Mouse (Mus musculus) limb, embryonic 11.5 days (tissue): ENCODE measurements around the gene Spsb4. TPM values are rescaled to one million over a fixed set of nuclear protein-coding genes. Genes with fewer than 3 reads are reported as not detected.

ENCODE experiments used
- ATAC-seq: fragments of 200-750 bp; cut with Nextera tagmentation; 2 replicates; pipeline ENCODE4 v1.8.0; 2017; ENCODE audit warnings: low read depth; ENCODE audit not compliant: insufficient number of reproducible peaks, low FRiP score, low TSS enrichment
- DNase-seq: peaks from one replicate; pipeline ENCODE4 v3.0.0-alpha.2; 2015; ENCODE audit warnings: low spot score
- H3K27ac ChIP-seq: fragments of 300-500 bp; sonication (generic); replicated peaks from 2 replicates; pipeline ENCODE4 v1.5.1; 2014; ENCODE audit warnings: low read depth, mild to moderate bottlenecking, low read length
- H3K27me3 ChIP-seq: fragments of 300-500 bp; sonication (generic); 2 replicates; pipeline ENCODE4 v1.6.1; 2014; ENCODE audit warnings: mild to moderate bottlenecking, low read length, mixed read lengths; ENCODE audit not compliant: control insufficient read depth, insufficient read depth
- H3K36me3 ChIP-seq: fragments of 300-500 bp; sonication (generic); 2 replicates; pipeline ENCODE4 v1.6.1; 2014; ENCODE audit warnings: mild to moderate bottlenecking, low read length, moderate library complexity, mixed read lengths; ENCODE audit not compliant: control insufficient read depth, insufficient read depth
- H3K4me1 ChIP-seq: fragments of 300-500 bp; sonication (generic); 2 replicates; pipeline ENCODE4 v1.6.1; 2014; ENCODE audit warnings: low read length, mixed read lengths; ENCODE audit not compliant: control insufficient read depth, insufficient read depth
- H3K4me2 ChIP-seq: fragments of 300-500 bp; sonication (generic); 2 replicates; pipeline ENCODE4 v1.6.1; 2014; ENCODE audit warnings: low read depth, mild to moderate bottlenecking, moderate library complexity; ENCODE audit not compliant: severe bottlenecking
- H3K4me3 ChIP-seq: fragments of 300-500 bp; sonication (generic); 2 replicates; pipeline ENCODE4 v1.5.1; 2014; ENCODE audit warnings: low read depth, low read length
- H3K9ac ChIP-seq: fragments of 300-500 bp; sonication (generic); 2 replicates; pipeline ENCODE4 v1.6.1; 2014; ENCODE audit warnings: mild to moderate bottlenecking, low read length
- H3K9me3 ChIP-seq: fragments of 300-500 bp; sonication (generic); 2 replicates; pipeline ENCODE4 v1.6.1; 2016; ENCODE audit warnings: low read length; ENCODE audit not compliant: control insufficient read depth
- WGBS: fragments of 180-500 bp; shearing (Covaris S2); extraction: QIAGEN DNeasy Blood & Tissue Kit; methylation state at CpG from one replicate; pipeline ENCODE4 v1.1.7; 2014; 5-methylcytosine and 5-hydroxymethylcytosine counted together
- polyA plus RNA-seq: library from polyadenylated mRNA; unstranded; fragments of >200 nt; fragmentation: Nextera tagmentation; extraction: Ambion mirVana; gene quantifications from 2 replicates; pipeline ENCODE4 v1.2.1, GENCODE M21; 2014

The Spsb4 gene
- polyA plus RNA-seq, 1 experiment from 2014 or later, result 44.5 TPM

DNA sequence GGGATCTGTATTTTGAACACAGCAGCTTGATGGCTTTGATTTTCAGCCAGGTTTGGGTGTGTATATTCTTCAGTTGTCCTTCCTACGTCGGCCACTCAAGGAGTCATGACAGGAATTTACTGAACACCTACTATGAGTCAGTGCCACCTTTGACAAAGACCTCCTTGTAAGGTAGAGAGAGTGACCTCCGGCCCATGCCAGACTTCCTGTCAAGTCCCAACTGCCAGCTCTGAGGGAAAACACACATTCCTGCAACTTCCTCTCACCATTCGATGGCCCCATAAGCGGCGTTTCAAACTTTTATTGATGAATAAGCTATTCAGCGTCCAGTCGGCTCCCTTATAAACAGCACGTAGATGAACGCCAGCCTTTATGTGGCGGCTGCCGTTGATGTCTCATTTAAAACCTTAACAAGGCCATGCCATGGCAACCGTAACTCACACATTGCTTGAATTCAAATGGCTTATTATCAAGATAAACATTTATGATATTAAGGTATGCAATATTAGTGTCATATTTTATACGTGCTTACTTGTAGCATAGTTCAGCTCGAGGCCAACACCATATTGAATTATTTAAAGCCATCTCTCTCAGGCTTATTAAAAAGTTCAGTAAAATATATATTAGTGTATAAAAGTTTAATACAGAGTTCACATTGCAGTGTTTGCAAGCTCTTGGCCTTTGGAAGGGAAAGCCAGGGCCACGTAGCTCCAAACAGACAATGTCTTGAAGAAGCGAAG is 94.9 kb downstream of the Spsb4 start:
- no peak for DNase-seq
- H3K27ac ChIP-seq, result no peak overlapping the region
- no peaks in the 10 kb centered on the region for H3K36me3 ChIP-seq
- no peaks in the 10 kb centered on the region for H3K9me3 ChIP-seq
- WGBS, result 76% methylated on average over 17 of the region's 17 CpGs
- no peak overlapping the region for H3K9ac ChIP-seq
- H3K4me1 ChIP-seq, result peaks cover 2% of the 10 kb centered on the region; the same call in 1 of the 2 replicates
- ATAC-seq, result peak; percentile 60
- no peaks in the 10 kb centered on the region for H3K27me3 ChIP-seq
- H3K4me2 ChIP-seq, result no peak overlapping the region
- H3K4me3 ChIP-seq, result no peak overlapping the region

DNA sequence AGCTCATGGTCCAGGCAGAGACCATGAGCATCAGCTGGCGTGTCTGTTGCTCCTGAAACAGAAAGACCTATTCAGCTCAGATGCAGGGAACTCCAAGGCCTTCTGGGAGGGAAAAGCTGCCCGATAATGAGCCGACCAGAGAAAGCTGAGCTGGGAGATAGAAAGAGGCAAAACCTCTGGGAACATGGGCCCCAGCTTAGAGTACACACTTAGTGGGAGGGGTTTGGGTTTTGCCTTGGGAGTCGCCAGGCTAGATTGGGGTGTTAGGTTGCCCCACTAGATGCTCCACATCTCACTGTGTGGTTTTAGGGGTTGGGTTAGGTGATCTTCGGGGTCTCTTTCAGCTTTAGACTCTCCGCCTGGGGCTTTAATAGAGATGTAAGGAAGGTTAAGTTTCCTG is 95.5 kb downstream of the Spsb4 start:
- 82% methylated on average over 6 of the region's 6 CpGs for WGBS
- 0 out of 2 replicates have a peak, but pooled peaks have one; percentile 20 for ATAC-seq

DNA sequence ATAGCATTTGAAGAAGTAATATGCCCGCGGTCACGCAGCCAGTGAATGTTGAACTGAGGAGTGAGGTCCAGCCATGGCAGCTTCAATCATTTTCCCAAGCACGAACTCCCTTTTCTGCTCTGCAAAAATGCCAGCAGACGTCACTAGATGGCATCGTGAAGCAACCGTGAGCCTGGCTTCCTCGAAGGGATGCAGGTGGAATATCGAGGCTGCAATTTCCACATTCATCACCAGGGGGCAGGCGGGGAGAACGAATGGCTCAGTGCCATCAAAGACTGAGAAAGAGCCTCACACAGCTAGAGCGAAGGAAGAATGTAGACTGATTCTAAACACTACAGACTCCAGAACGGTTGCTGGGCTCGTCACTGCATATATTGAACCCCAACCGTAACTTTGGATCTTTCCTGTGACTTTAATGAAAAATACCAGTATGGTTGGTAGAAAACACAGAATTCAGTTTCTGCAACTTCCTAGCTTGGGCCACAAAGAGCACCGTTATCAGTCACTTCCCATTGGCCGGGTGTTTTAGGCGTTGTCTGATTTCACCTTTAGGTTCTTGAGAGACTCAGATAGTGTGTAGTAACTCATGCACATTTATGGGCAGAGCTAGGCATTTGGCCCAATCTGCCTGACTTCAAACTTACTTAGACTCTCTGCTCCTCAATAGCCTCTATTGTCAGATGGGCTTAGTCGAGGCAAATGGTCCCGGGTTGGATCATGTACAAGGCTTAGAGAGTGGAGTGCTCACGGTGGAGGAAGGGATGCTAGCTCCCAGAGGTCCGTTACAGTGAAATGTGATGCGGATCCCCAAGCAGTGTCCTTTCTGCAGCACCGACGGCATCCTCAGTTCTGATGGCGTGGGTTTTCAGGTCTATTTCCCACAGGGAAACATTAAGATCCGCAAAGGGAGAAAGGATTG is 101.8 kb downstream of the Spsb4 start:
- Histone ChIP-seq H3K4me2 (no peak overlapping the region), H3K9ac (no peak overlapping the region), H3K27me3 (no peaks in the 10 kb centered on the region), H3K4me1 (no peaks in the 10 kb centered on the region), H3K4me3 (no peak overlapping the region), H3K9me3 (no peaks in the 10 kb centered on the region), H3K27ac (no peak overlapping the region), H3K36me3 (no peaks in the 10 kb centered on the region)
- ATAC-seq (no peak), DNase-seq (peak; percentile 98)
- 41% methylated on average over 27 of the region's 27 CpGs for WGBS

More for the DNA sequence above, 95.5 kb downstream of the Spsb4 start:
- Histone ChIP-seq H3K4me3 (no peak overlapping the region), H3K27ac (no peak overlapping the region; the same call in 1 of the 2 replicates), H3K27me3 (no peaks in the 10 kb centered on the region), H3K4me1 (peaks cover 2% of the 10 kb centered on the region; the same call in 1 of the 2 replicates), H3K36me3 (no peaks in the 10 kb centered on the region), H3K9me3 (no peaks in the 10 kb centered on the region), H3K4me2 (no peak overlapping the region), H3K9ac (no peak overlapping the region)
- DNase-seq, result no peak

DNA sequence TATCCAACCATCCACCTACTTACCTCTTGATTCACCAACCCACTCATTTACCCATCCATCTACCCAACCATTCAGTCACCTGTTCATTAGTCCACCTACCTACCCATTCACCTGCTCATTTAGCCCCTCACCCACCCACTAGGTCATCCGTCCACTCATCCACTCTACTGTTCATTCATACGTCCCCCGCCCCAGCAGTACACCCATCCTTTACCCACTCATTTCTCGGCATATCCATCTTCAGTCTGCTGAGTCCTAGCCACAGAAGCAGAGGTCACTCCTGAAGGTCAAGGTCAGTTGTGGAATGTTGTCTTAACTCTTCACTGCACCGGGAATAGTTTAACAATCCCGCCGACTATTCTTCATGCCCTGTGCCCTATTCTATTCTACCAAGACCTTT is 102.6 kb downstream of the Spsb4 start:
- Histone ChIP-seq H3K27ac (no peak overlapping the region), H3K4me2 (no peak overlapping the region), H3K9ac (no peak overlapping the region), H3K9me3 (no peaks in the 10 kb centered on the region), H3K4me3 (no peak overlapping the region), H3K4me1 (no peaks in the 10 kb centered on the region), H3K27me3 (no peaks in the 10 kb centered on the region), H3K36me3 (no peaks in the 10 kb centered on the region)
- ATAC-seq (no peak), DNase-seq (no peak)
- WGBS, result 57% methylated on average over 7 of the region's 7 CpGs

DNA sequence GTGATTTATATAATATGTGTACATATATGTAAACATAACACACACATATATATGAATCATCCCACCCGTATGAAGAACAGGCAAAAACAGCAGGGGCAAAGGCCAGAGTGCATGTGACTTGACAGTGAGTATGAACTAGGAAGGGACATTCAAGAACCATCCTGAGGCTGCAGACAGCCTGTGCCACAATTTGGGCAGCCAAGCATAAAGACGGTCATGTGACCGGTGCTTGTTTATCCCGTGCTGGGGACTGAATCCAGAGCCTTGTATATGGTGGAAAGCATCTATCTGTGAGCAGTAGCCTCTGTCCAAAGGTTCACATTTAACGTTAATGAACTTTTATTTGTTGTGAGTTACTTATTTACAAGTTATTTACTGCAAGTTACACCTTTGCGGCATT is 103.8 kb downstream of the Spsb4 start:
- Histone ChIP-seq H3K9ac (no peak overlapping the region), H3K4me3 (no peak overlapping the region), H3K9me3 (no peaks in the 10 kb centered on the region), H3K27ac (no peak overlapping the region), H3K4me2 (no peak overlapping the region), H3K4me1 (no peaks in the 10 kb centered on the region), H3K36me3 (no peaks in the 10 kb centered on the region), H3K27me3 (no peaks in the 10 kb centered on the region)
- no peak for DNase-seq
- 86% methylated on average over 6 of the region's 6 CpGs for WGBS
- ATAC-seq, result no peak

DNA sequence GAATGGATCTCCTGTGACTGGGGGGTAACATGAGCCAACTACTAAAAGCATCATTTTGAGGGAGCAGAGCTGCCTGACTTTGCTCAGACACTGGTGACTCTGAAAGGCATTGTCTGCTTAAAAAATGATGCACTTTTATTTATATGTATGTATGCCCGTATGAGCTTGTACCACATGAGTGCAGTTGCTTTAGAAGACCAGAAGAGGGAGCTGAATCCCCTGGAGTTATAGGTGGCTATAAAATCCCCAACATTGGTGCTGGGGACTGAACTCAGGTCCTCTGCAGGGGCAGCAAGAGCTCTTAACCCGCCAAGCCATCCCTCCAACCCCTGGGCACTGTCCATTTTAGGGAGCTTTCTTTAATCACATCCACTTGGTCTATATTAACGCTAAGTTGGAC is 104.6 kb downstream of the Spsb4 start:
- H3K4me1 ChIP-seq, result no peaks in the 10 kb centered on the region
- no peak overlapping the region for H3K9ac ChIP-seq
- no peak overlapping the region for H3K4me3 ChIP-seq
- H3K9me3 ChIP-seq, result no peaks in the 10 kb centered on the region
- no peak overlapping the region for H3K27ac ChIP-seq
- no peaks in the 10 kb centered on the region for H3K27me3 ChIP-seq
- DNase-seq (no peak), ATAC-seq (no peak)
- no peaks in the 10 kb centered on the region for H3K36me3 ChIP-seq
- 91% methylated on average over 3 of the region's 3 CpGs for WGBS
- no peak overlapping the region for H3K4me2 ChIP-seq

DNA sequence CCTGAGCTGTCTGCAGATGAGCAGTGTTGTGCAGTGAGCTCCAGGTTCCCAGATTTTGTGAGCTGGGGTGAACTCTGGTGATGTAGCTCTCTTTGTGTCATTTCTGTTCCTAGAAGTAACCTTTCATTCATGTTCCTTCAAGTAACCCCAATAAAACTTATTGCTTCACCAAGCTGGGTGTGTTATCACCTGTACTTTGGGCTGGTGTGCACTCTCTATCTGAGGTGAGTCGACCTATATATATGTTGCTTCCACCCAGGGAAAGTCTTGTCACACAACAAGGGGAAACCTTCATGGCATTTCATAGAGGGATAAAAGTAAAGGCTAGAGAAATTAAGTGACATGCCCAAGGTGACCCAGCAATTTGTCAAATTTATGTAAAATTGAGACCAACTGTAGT is 109.1 kb downstream of the Spsb4 start:
- ATAC-seq (no peak), DNase-seq (no peak)
- no peak overlapping the region for H3K27ac ChIP-seq
- no peak overlapping the region for H3K4me3 ChIP-seq
- no peak overlapping the region for H3K9ac ChIP-seq
- H3K27me3 ChIP-seq, result no peaks in the 10 kb centered on the region
- H3K9me3 ChIP-seq, result no peaks in the 10 kb centered on the region
- H3K36me3 ChIP-seq, result no peaks in the 10 kb centered on the region
- H3K4me1 ChIP-seq, result no peaks in the 10 kb centered on the region
- H3K4me2 ChIP-seq, result no peak overlapping the region
- WGBS, result 93% methylated on average over 1 of the region's 1 CpGs

DNA sequence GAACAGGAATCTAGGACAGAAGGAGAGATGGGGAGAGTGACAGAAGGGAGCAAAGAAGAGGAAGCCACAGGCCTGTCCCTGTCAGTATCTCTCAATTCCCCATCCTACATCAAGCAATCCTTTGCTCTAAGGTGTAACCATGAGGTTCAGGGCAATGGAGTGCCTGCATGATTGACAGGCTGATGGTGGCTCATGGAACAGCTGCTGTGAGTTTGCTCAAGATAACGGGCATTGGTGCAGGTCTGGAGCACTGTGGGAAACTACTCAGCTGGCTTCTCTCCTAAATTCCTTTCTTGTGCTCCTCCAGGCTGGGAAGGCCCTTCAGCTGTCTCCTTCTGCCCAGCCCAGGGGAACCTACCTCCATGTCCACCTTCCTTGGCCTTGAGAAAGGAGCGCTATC is 109.9 kb downstream of the Spsb4 start:
- Histone ChIP-seq H3K27me3 (no peaks in the 10 kb centered on the region), H3K36me3 (no peaks in the 10 kb centered on the region), H3K4me1 (no peaks in the 10 kb centered on the region), H3K27ac (no peak overlapping the region), H3K4me2 (no peak overlapping the region), H3K9me3 (no peaks in the 10 kb centered on the region), H3K4me3 (no peak overlapping the region), H3K9ac (no peak overlapping the region)
- ATAC-seq, result no peak
- no peak for DNase-seq
- 79% methylated on average over 2 of the region's 2 CpGs for WGBS
